Mouse (Mus musculus): ENCODE data around the gene Acss2. TPM values are rescaled to one million over a fixed set of nuclear protein-coding genes. Genes with fewer than 3 reads are reported as not detected.

The Acss2 gene
- 0.78 and 1.0 TPM in 2 replicates for polyA plus RNA-seq (2012)

GRCm38 (mm10) chr2:155517455-155518423 lies at the start of gene Acss2, which contains the start of gene Ggt7:
TSS of gene Acss2 (plus strand) at chr2:155517948.
TSS of gene Ggt7 (minus strand) at chr2:155518237.
- no peak for TF ChIP-seq GATA1 (IDR thresholded peaks at IDR 0.05; ENCODE audit: low read length)
- TF ChIP-seq TAL1 (IDR thresholded peaks at IDR 0.05; ENCODE audit: low read length), result no peak

GRCm38 (mm10) chr2:155472671-155473569 lies 44.8 kb upstream of the Acss2 start:
- Histone ChIP-seq H3K36me3 (ENCODE audit: control insufficient read depth) (no peaks in the 10 kb centered on the region), H3K27me3 (ENCODE audit: control insufficient read depth) (no peaks in the 10 kb centered on the region; the same call in 1 of the 2 replicates), H3K4me3 (replicated peaks) (peak overlapping the region; percentile 91), H3K9me3 (ENCODE audit: control insufficient read depth, low read length) (no peaks in the 10 kb centered on the region), H3K4me1 (ENCODE audit: control insufficient read depth) (peaks cover 36% of the 10 kb centered on the region)
- no peak for TF ChIP-seq TAL1 (IDR thresholded peaks at IDR 0.05; ENCODE audit: low read length)

More at GRCm38 (mm10) chr2:155517455-155518423, at the start of gene Acss2, which contains the start of gene Ggt7:
- Histone ChIP-seq H3K4me1 (ENCODE audit: control insufficient read depth) (peaks cover 34% of the 10 kb centered on the region), H3K27me3 (ENCODE audit: control insufficient read depth) (peaks cover 39% of the 10 kb centered on the region), H3K4me3 (replicated peaks) (peak within 1 kb of the TSS; percentile 86), H3K9me3 (ENCODE audit: control insufficient read depth, low read length) (no peaks in the 10 kb centered on the region), H3K36me3 (ENCODE audit: control insufficient read depth) (peaks cover 2% of the 10 kb centered on the region)

GRCm38 (mm10) chr2:155473570-155474088 lies 44.1 kb upstream of the Acss2 start, which contains the start of gene Ncoa6:
TSS of gene Ncoa6 (minus strand) at chr2:155473894.
- Histone ChIP-seq H3K4me1 (ENCODE audit: control insufficient read depth) (peaks cover 34% of the 10 kb centered on the region), H3K36me3 (ENCODE audit: control insufficient read depth) (no peaks in the 10 kb centered on the region), H3K9me3 (ENCODE audit: control insufficient read depth, low read length) (no peaks in the 10 kb centered on the region), H3K27me3 (ENCODE audit: control insufficient read depth) (no peaks in the 10 kb centered on the region; the same call in 1 of the 2 replicates), H3K4me3 (replicated peaks) (peak within 1 kb of the TSS; percentile 91)
- TF ChIP-seq GATA1 (IDR thresholded peaks at IDR 0.05; ENCODE audit: low read length) (no peak), TAL1 (IDR thresholded peaks at IDR 0.05; ENCODE audit: low read length) (no peak)

- no peaks in the 10 kb centered on the region for H3K4me1 ChIP-seq (ENCODE audit: control insufficient read depth)
- H3K36me3 ChIP-seq (ENCODE audit: control insufficient read depth), result no peaks in the 10 kb centered on the region
- no peak overlapping the region for H3K4me3 ChIP-seq (replicated peaks)
- TF ChIP-seq TAL1 (IDR thresholded peaks at IDR 0.05; ENCODE audit: low read length) (no peak), GATA1 (IDR thresholded peaks at IDR 0.05; ENCODE audit: low read length) (no peak)
- no peaks in the 10 kb centered on the region for H3K9me3 ChIP-seq (ENCODE audit: control insufficient read depth, low read length)
- no peaks in the 10 kb centered on the region; the same call in 1 of the 2 replicates for H3K27me3 ChIP-seq (ENCODE audit: control insufficient read depth)
Measured at GRCm38 (mm10) chr2:155482021-155482420, 35.7 kb upstream of the Acss2 start.

GRCm38 (mm10) chr2:155490998-155491397 lies 26.8 kb upstream of the Acss2 start:
- no peaks in the 10 kb centered on the region for H3K27me3 ChIP-seq (ENCODE audit: control insufficient read depth)
- no peaks in the 10 kb centered on the region for H3K4me1 ChIP-seq (ENCODE audit: control insufficient read depth)
- H3K4me3 ChIP-seq (replicated peaks), result no peak overlapping the region
- TF ChIP-seq GATA1 (IDR thresholded peaks at IDR 0.05; ENCODE audit: low read length) (no peak), TAL1 (IDR thresholded peaks at IDR 0.05; ENCODE audit: low read length) (no peak)
- no peaks in the 10 kb centered on the region for H3K9me3 ChIP-seq (ENCODE audit: control insufficient read depth, low read length)
- H3K36me3 ChIP-seq (ENCODE audit: control insufficient read depth), result no peaks in the 10 kb centered on the region

GRCm38 (mm10) chr2:155502596-155502995 lies 15.2 kb upstream of the Acss2 start:
- no peak for TF ChIP-seq TAL1 (IDR thresholded peaks at IDR 0.05; ENCODE audit: low read length)
- no peak for TF ChIP-seq GATA1 (IDR thresholded peaks at IDR 0.05; ENCODE audit: low read length)
- no peaks in the 10 kb centered on the region for H3K36me3 ChIP-seq (ENCODE audit: control insufficient read depth)
- no peaks in the 10 kb centered on the region for H3K4me1 ChIP-seq (ENCODE audit: control insufficient read depth)
- no peak overlapping the region for H3K4me3 ChIP-seq (replicated peaks)
- H3K9me3 ChIP-seq (ENCODE audit: control insufficient read depth, low read length), result no peaks in the 10 kb centered on the region
- peaks cover 6% of the 10 kb centered on the region for H3K27me3 ChIP-seq (ENCODE audit: control insufficient read depth)

GRCm38 (mm10) chr2:155504440-155505355 lies 13.1 kb upstream of the Acss2 start:
- no peak for TF ChIP-seq TAL1 (IDR thresholded peaks at IDR 0.05; ENCODE audit: low read length)
- no peak for TF ChIP-seq GATA1 (IDR thresholded peaks at IDR 0.05; ENCODE audit: low read length)
- H3K9me3 ChIP-seq (ENCODE audit: control insufficient read depth, low read length), result no peaks in the 10 kb centered on the region
- H3K27me3 ChIP-seq (ENCODE audit: control insufficient read depth), result peaks cover 6% of the 10 kb centered on the region
- H3K36me3 ChIP-seq (ENCODE audit: control insufficient read depth), result no peaks in the 10 kb centered on the region
- H3K4me1 ChIP-seq (ENCODE audit: control insufficient read depth), result no peaks in the 10 kb centered on the region
- H3K4me3 ChIP-seq (replicated peaks), result no peak overlapping the region

GRCm38 (mm10) chr2:155505811-155506210 lies 11.9 kb upstream of the Acss2 start:
- Histone ChIP-seq H3K4me1 (ENCODE audit: control insufficient read depth) (no peaks in the 10 kb centered on the region), H3K9me3 (ENCODE audit: control insufficient read depth, low read length) (no peaks in the 10 kb centered on the region), H3K4me3 (replicated peaks) (no peak overlapping the region), H3K36me3 (ENCODE audit: control insufficient read depth) (no peaks in the 10 kb centered on the region), H3K27me3 (ENCODE audit: control insufficient read depth) (peaks cover 6% of the 10 kb centered on the region)
- TF ChIP-seq GATA1 (IDR thresholded peaks at IDR 0.05; ENCODE audit: low read length), result no peak
- TF ChIP-seq TAL1 (IDR thresholded peaks at IDR 0.05; ENCODE audit: low read length), result no peak

Data from erythroblast, embryonic 14.5 days (primary cell).